Mouse (Mus musculus) hindbrain, postnatal 0 days (tissue): ENCODE results near the gene Uqcc1. TPM values are rescaled to one million over a fixed set of nuclear protein-coding genes. Genes with fewer than 3 reads are reported as not detected.

ENCODE experiments used
- ATAC-seq: fragments of 200-750 bp; cut with Nextera tagmentation; 2 replicates; pipeline ENCODE4 v1.8.0; 2017; ENCODE audit warnings: mild to moderate bottlenecking, moderate TSS enrichment, moderate library complexity
- DNase-seq: peaks from one replicate; pipeline ENCODE4 v3.0.0-alpha.2; 2015; ENCODE audit warnings: low spot score
- H3K27ac ChIP-seq: fragments of 300-500 bp; sonication (generic); 2 replicates; pipeline ENCODE4 v1.5.1; 2014; ENCODE audit warnings: mild to moderate bottlenecking
- H3K27me3 ChIP-seq: fragments of 300-500 bp; sonication (generic); 2 replicates; pipeline ENCODE4 v1.6.1; 2014; ENCODE audit warnings: low read length, mixed read lengths; ENCODE audit not compliant: insufficient read depth
- H3K36me3 ChIP-seq: fragments of 300-500 bp; sonication (generic); 2 replicates; pipeline ENCODE4 v1.6.1; 2014; ENCODE audit warnings: low read length, mixed read lengths; ENCODE audit not compliant: insufficient read depth
- H3K4me1 ChIP-seq: fragments of 300-500 bp; sonication (generic); 2 replicates; pipeline ENCODE4 v1.6.1; 2014; ENCODE audit warnings: antibody characterized with exemption, low read length, mixed read lengths; ENCODE audit not compliant: insufficient read depth
- H3K4me2 ChIP-seq: fragments of 300-500 bp; sonication (generic); 2 replicates; pipeline ENCODE4 v1.6.1; 2014; ENCODE audit warnings: low read depth, mild to moderate bottlenecking, low read length, moderate library complexity, mixed read lengths
- H3K4me3 ChIP-seq: fragments of 300-500 bp; sonication (generic); 2 replicates; pipeline ENCODE4 v1.5.1; 2014; ENCODE audit warnings: low read length
- H3K9ac ChIP-seq: fragments of 300-500 bp; sonication (generic); replicated peaks from 2 replicates; pipeline ENCODE4 v1.6.1; 2014; ENCODE audit warnings: mild to moderate bottlenecking, low read length, moderate library complexity, mixed read lengths
- H3K9me3 ChIP-seq: fragments of 300-500 bp; sonication (generic); 2 replicates; pipeline ENCODE4 v1.6.1; 2016; ENCODE audit warnings: low read length, mixed read lengths
- CTCF ChIP-seq: IDR thresholded peaks from 2 replicates; pipeline ENCODE4 v1.5.1; 2016; ENCODE audit warnings: antibody characterized with exemption, control low read depth, low read depth
- WGBS: fragments of 180-500 bp; shearing (Covaris S2); extraction: QIAGEN DNeasy Blood & Tissue Kit; methylation state at CpG from one replicate; pipeline ENCODE4 v1.1.7; 2014; 5-methylcytosine and 5-hydroxymethylcytosine counted together
- polyA plus RNA-seq: library from polyadenylated mRNA; unstranded; fragments of >200 nt; fragmentation: Nextera tagmentation; extraction: Ambion mirVana; gene quantifications from 2 replicates; pipeline ENCODE4 v1.2.1, GENCODE M21; 2015
- total RNA-seq: library from RNA; depleted of rRNA; stranded (reverse); fragments of >200 nt; gene quantifications from 2 replicates; pipeline ENCODE4 v1.2.3, GENCODE M21; 2014

Gene Uqcc1
- total and polyA plus RNA-seq, 2 experiments from 2014 or later = 38.0 to 55.6 TPM

DNA sequence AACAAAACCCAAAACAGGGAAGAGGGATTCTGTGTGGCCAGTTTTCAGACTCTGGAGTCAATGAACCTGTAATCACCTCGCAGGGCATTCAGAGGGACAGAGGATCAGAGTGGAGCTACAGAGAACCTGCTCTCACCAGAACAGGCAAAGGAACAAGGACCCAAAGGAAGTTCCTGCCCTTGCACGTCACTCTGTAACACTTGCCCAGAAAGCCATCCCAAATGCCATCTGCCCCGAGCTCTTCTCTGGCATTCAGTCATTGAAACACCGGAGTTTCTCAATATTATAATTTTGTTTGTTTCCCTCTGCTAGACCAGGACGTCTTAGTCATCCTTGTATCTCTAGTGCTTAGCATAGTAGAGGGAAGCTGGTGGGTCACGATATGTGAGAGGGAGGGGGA, 56.5 kb downstream of the Uqcc1 start:
- H3K9ac ChIP-seq = no peak overlapping the region
- H3K4me3 ChIP-seq = no peak overlapping the region
- H3K4me2 ChIP-seq = no peak overlapping the region
- no peaks in the 10 kb centered on the region for H3K27me3 ChIP-seq
- peaks cover 19% of the 10 kb centered on the region for H3K36me3 ChIP-seq
- no peaks in the 10 kb centered on the region for H3K9me3 ChIP-seq
- WGBS = 77% methylated on average over 6 of the region's 6 CpGs
- ATAC-seq = no peak
- no peak for TF ChIP-seq CTCF
- 0 out of 2 replicates have a peak, but pooled peaks cover 4% of the 10 kb centered on the region for H3K4me1 ChIP-seq
- no peak overlapping the region for H3K27ac ChIP-seq
- DNase-seq = no peak

DNA sequence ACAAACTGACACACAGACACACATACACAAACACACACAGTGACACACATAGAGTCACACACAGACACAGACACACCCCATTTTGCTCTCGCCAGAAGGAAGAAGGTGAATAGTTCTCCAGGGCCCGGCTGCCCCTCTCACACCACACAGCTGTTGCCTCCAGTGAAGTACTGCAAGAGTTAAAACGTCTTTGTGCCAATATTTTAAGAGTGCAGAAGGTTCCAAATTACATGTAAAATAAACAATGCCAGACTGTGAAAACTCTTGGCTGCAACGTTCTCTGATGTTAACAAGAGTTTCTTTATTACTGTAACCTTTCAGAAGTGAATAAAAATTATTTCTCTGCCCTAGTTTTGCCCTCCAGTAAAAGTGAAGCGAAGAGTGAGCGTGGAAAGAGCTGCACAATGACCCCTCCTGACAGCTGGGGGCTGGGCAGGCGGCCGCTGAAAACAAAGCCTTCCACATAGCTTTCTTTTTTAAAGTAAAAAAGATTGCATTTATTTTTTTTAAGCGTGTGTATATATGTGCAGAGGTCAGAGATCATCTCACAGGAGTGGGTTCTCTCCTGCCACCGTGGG, 57.1 kb downstream of the Uqcc1 start:
- ATAC-seq (no peak), DNase-seq (no peak)
- 46% methylated on average over 10 of the region's 10 CpGs for WGBS
- Histone ChIP-seq H3K9me3 (no peaks in the 10 kb centered on the region), H3K4me1 (0 out of 2 replicates have a peak, but pooled peaks cover 4% of the 10 kb centered on the region), H3K9ac (no peak overlapping the region), H3K36me3 (peaks cover 19% of the 10 kb centered on the region), H3K4me3 (no peak overlapping the region), H3K4me2 (no peak overlapping the region), H3K27me3 (no peaks in the 10 kb centered on the region), H3K27ac (no peak overlapping the region)
- no peak for TF ChIP-seq CTCF

GRCm38 (mm10) chr2:155872486-155872885, 57.6 kb downstream of the Uqcc1 start:
- Histone ChIP-seq H3K9me3 (no peaks in the 10 kb centered on the region), H3K9ac (no peak overlapping the region), H3K36me3 (peaks cover 19% of the 10 kb centered on the region), H3K4me3 (no peak overlapping the region), H3K27me3 (no peaks in the 10 kb centered on the region), H3K4me2 (no peak overlapping the region), H3K27ac (no peak overlapping the region), H3K4me1 (0 out of 2 replicates have a peak, but pooled peaks cover 4% of the 10 kb centered on the region)
- ATAC-seq = no peak
- DNase-seq = no peak
- no peak for TF ChIP-seq CTCF
- WGBS = 48% methylated on average over 8 of the region's 8 CpGs

DNA sequence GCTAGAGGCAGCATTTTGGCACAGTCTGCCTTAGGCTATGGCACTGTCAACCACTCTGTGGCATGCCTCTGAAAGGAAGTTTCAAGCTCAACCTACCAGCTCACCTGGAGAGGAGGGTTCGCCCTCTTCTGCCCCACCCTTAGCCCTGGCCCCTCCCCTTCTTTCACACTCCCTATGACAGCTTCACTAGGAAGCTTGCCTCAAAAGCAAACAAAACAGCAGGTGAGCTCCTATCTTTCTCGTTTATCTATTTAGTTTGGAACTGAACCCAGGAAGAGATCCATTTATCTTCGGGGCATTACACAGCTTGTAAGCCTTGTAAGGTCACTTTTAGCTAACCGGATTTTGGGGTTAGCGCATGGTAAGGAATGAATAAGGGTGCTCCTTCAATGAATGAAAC, 60.3 kb downstream of the Uqcc1 start:
- TF ChIP-seq CTCF = no peak
- ATAC-seq = no peak
- Histone ChIP-seq H3K9ac (no peak overlapping the region), H3K4me1 (0 out of 2 replicates have a peak, but pooled peaks cover 4% of the 10 kb centered on the region), H3K27me3 (no peaks in the 10 kb centered on the region), H3K36me3 (no peaks in the 10 kb centered on the region), H3K9me3 (no peaks in the 10 kb centered on the region), H3K4me3 (no peak overlapping the region), H3K27ac (no peak overlapping the region), H3K4me2 (no peak overlapping the region)
- WGBS = 79% methylated on average over 5 of the region's 5 CpGs
- DNase-seq = no peak

DNA sequence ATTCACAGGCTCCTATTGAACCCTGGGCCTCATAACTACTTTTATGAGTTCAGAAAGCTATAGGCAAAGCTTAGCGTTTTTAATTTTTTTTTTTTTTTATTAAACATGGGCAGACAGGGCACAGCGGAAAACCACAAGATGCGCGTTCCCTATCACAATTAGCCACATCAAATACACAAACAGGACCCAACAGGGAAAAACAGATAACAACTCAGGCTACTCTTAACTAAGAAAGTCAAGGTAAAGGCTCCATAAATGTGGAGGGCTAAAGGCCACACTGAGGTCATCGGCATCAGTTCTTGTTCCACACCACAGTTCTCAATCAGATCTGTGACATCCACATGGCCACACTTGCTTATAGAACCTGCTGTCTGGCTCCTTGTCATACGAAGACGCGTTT, 61.8 kb downstream of the Uqcc1 start:
- TF ChIP-seq CTCF = no peak

GRCm38 (mm10) chr2:155863301-155863867, 66.7 kb downstream of the Uqcc1 start:
- 39% methylated on average over 11 of the region's 11 CpGs for WGBS
- ATAC-seq (peak; percentile 58), DNase-seq (peak; percentile 27)
- no peaks in the 10 kb centered on the region for H3K4me1 ChIP-seq
- TF ChIP-seq CTCF = no peak
- no peaks in the 10 kb centered on the region for H3K9me3 ChIP-seq
- no peak overlapping the region for H3K9ac ChIP-seq
- H3K4me2 ChIP-seq = peak overlapping the region; percentile 27; the same call in 1 of the 2 replicates
- H3K27me3 ChIP-seq = no peaks in the 10 kb centered on the region
- H3K4me3 ChIP-seq = no peak overlapping the region
- H3K27ac ChIP-seq = peak overlapping the region; percentile 51; the same call in 1 of the 2 replicates
- no peaks in the 10 kb centered on the region for H3K36me3 ChIP-seq

More for the DNA sequence above, 61.8 kb downstream of the Uqcc1 start:
- Histone ChIP-seq H3K4me1 (0 out of 2 replicates have a peak, but pooled peaks cover 4% of the 10 kb centered on the region), H3K4me3 (no peak overlapping the region), H3K27ac (no peak overlapping the region), H3K27me3 (no peaks in the 10 kb centered on the region), H3K36me3 (no peaks in the 10 kb centered on the region), H3K9ac (no peak overlapping the region), H3K9me3 (no peaks in the 10 kb centered on the region), H3K4me2 (no peak overlapping the region)
- WGBS = 95% methylated on average over 8 of the region's 8 CpGs
- DNase-seq (no peak), ATAC-seq (no peak)
